Mouse (Mus musculus) urinary bladder, postnatal 25 days (tissue): ENCODE measurements at regions not wholly inside any gene's neighbourhood (a gene's known extent, or its start where the extent isn't known, plus 50 kb on each side); places are given as distances from the start of the nearest gene placed in this dataset.

Experiments used
- DNase-seq: peaks from one replicate; pipeline ENCODE4 v3.0.0; 2022; ENCODE audit warnings: low spot score

- DNase-seq = no peak
Observed at GRCm38 (mm10) chr10:96499274-96499673, 117.5 kb upstream of the Btg1 start.

- no peak for DNase-seq
Observed at GRCm38 (mm10) chr10:96502090-96502728, 114.6 kb upstream of the Btg1 start.

- no peak for DNase-seq
Observed at GRCm38 (mm10) chr10:96502736-96503135, 114.1 kb upstream of the Btg1 start.

- DNase-seq = no peak
Observed at GRCm38 (mm10) chr10:96504340-96504739, 112.5 kb upstream of the Btg1 start.

- no peak for DNase-seq
Observed at GRCm38 (mm10) chr10:96515164-96515922, 101.5 kb upstream of the Btg1 start.

- no peak for DNase-seq
Observed at GRCm38 (mm10) chr10:96515923-96516258, 100.9 kb upstream of the Btg1 start.

GRCm38 (mm10) chr10:96519411-96519810 lies 97.4 kb upstream of the Btg1 start:
- no peak for DNase-seq

- no peak for DNase-seq
Observed at GRCm38 (mm10) chr10:96520995-96521760, 95.6 kb upstream of the Btg1 start.

GRCm38 (mm10) chr10:96523967-96524801 lies 92.6 kb upstream of the Btg1 start:
- no peak for DNase-seq

GRCm38 (mm10) chr10:96527864-96528263 lies 88.9 kb upstream of the Btg1 start:
- DNase-seq = no peak

GRCm38 (mm10) chr10:96534547-96535124 lies 82.2 kb upstream of the Btg1 start:
- DNase-seq = no peak

GRCm38 (mm10) chr10:96535461-96535860 lies 81.3 kb upstream of the Btg1 start:
- DNase-seq = no peak

GRCm38 (mm10) chr10:96540828-96541227 lies 76.0 kb upstream of the Btg1 start:
- DNase-seq = no peak

- DNase-seq = no peak
Observed at GRCm38 (mm10) chr10:96545312-96545711, 71.5 kb upstream of the Btg1 start.

GRCm38 (mm10) chr10:96545761-96546388 lies 70.9 kb upstream of the Btg1 start:
- no peak for DNase-seq

- no peak for DNase-seq
Observed at GRCm38 (mm10) chr10:96549651-96550050, 67.2 kb upstream of the Btg1 start.

GRCm38 (mm10) chr10:96550266-96550665 lies 66.5 kb upstream of the Btg1 start:
- no peak for DNase-seq

GRCm38 (mm10) chr10:96557336-96557735 lies 59.5 kb upstream of the Btg1 start:
- DNase-seq = no peak

- DNase-seq = no peak
Observed at GRCm38 (mm10) chr10:96565343-96565742, 51.5 kb upstream of the Btg1 start.
